Mouse (Mus musculus) hindbrain, embryonic 14.5 days (tissue): ENCODE data around the gene Ryr3. TPM values are rescaled to one million over a fixed set of nuclear protein-coding genes. Genes with fewer than 3 reads are reported as not detected.

Source experiments
- ATAC-seq: fragments of 200-750 bp; cut with Nextera tagmentation; 2 replicates; pipeline ENCODE4 v1.8.0; 2017; ENCODE audit warnings: moderate number of reproducible peaks, mild to moderate bottlenecking, moderate TSS enrichment, moderate library complexity; ENCODE audit not compliant: low FRiP score
- DNase-seq: peaks from one replicate; pipeline ENCODE4 v3.0.0-alpha.2; 2015; ENCODE audit warnings: low spot score
- H3K27ac ChIP-seq: fragments of 300-500 bp; sonication (generic); 2 replicates; pipeline ENCODE4 v1.5.1; 2014; ENCODE audit warnings: mild to moderate bottlenecking, moderate library complexity
- H3K27me3 ChIP-seq: fragments of 300-500 bp; sonication (generic); 2 replicates; pipeline ENCODE4 v1.6.1; 2014; ENCODE audit warnings: mild to moderate bottlenecking, low read length, mixed read lengths; ENCODE audit not compliant: control insufficient read depth, insufficient read depth
- H3K36me3 ChIP-seq: fragments of 300-500 bp; sonication (generic); replicated peaks from 2 replicates; pipeline ENCODE4 v1.6.1; 2014; ENCODE audit not compliant: control insufficient read depth, insufficient read depth
- H3K4me1 ChIP-seq: fragments of 300-500 bp; sonication (generic); replicated peaks from 2 replicates; pipeline ENCODE4 v1.6.1; 2014; ENCODE audit warnings: antibody characterized with exemption, low read length, mixed read lengths; ENCODE audit not compliant: control insufficient read depth, insufficient read depth
- H3K4me2 ChIP-seq: fragments of 300-500 bp; sonication (generic); replicated peaks from 2 replicates; pipeline ENCODE4 v1.6.1; 2014; ENCODE audit warnings: mild to moderate bottlenecking, moderate library complexity
- H3K4me3 ChIP-seq: fragments of 300-500 bp; sonication (generic); replicated peaks from 2 replicates; pipeline ENCODE4 v1.5.1; 2014; ENCODE audit warnings: mild to moderate bottlenecking, low read length
- H3K9ac ChIP-seq: fragments of 300-500 bp; sonication (generic); 2 replicates; pipeline ENCODE4 v1.6.1; 2014
- H3K9me3 ChIP-seq: fragments of 300-500 bp; sonication (generic); 2 replicates; pipeline ENCODE4 v1.6.1; 2016; ENCODE audit warnings: low read length; ENCODE audit not compliant: control insufficient read depth
- WGBS: fragments of 180-500 bp; shearing (Covaris S2); extraction: QIAGEN DNeasy Blood & Tissue Kit; methylation state at CpG from one replicate; pipeline ENCODE4 v1.1.7; 2014; 5-methylcytosine and 5-hydroxymethylcytosine counted together
- polyA plus RNA-seq: library from polyadenylated mRNA; unstranded; fragments of >200 nt; fragmentation: Nextera tagmentation; extraction: Ambion mirVana; gene quantifications from 2 replicates; pipeline ENCODE4 v1.2.1, GENCODE M21; 2014

Gene Ryr3
- 5.6 and 6.6 TPM in 2 replicates for polyA plus RNA-seq

- ATAC-seq (peak; percentile 97), DNase-seq (peak; percentile 75)
- H3K27me3 ChIP-seq = peaks cover 13% of the 10 kb centered on the region
- peak within 1 kb of the TSS; percentile 85 for H3K27ac ChIP-seq
- H3K4me1 ChIP-seq = 0 out of 2 replicates have a peak, but pooled peaks cover 9% of the 10 kb centered on the region
- H3K4me3 ChIP-seq = peak within 1 kb of the TSS; percentile 54
- peak within 1 kb of the TSS; percentile 68 for H3K4me2 ChIP-seq
- WGBS = 0% methylated on average over 49 of the region's 72 CpGs
- H3K9ac ChIP-seq = peak within 1 kb of the TSS; percentile 70
- H3K36me3 ChIP-seq = no peaks in the 10 kb centered on the region
- H3K9me3 ChIP-seq = no peaks in the 10 kb centered on the region
Measured at GRCm38 (mm10) chr2:113216746-113217461, at the start of gene Ryr3. Gene Ryr3, minus strand, starts transcription at chr2:113217096.

- DNase-seq (no peak), ATAC-seq (no peak)
- Histone ChIP-seq H3K4me1 (no peaks in the 10 kb centered on the region), H3K4me2 (no peak overlapping the region), H3K27me3 (no peaks in the 10 kb centered on the region), H3K9ac (no peak overlapping the region), H3K4me3 (no peak overlapping the region), H3K36me3 (no peaks in the 10 kb centered on the region), H3K9me3 (no peaks in the 10 kb centered on the region), H3K27ac (no peak overlapping the region)
- WGBS = 58% methylated on average over 5 of the region's 5 CpGs
Measured at GRCm38 (mm10) chr2:113238871-113239270, 22.0 kb upstream of the Ryr3 start.

- H3K4me2 ChIP-seq = no peak overlapping the region
- no peaks in the 10 kb centered on the region for H3K9me3 ChIP-seq
- DNase-seq (no peak), ATAC-seq (no peak)
- H3K27ac ChIP-seq = no peak overlapping the region
- H3K9ac ChIP-seq = no peak overlapping the region
- H3K4me1 ChIP-seq = no peaks in the 10 kb centered on the region
- H3K36me3 ChIP-seq = no peaks in the 10 kb centered on the region
- H3K4me3 ChIP-seq = no peak overlapping the region
- H3K27me3 ChIP-seq = no peaks in the 10 kb centered on the region
- WGBS = 47% methylated on average over 1 of the region's 1 CpGs
Measured at GRCm38 (mm10) chr2:113236993-113237392, 20.1 kb upstream of the Ryr3 start.

GRCm38 (mm10) chr2:113234559-113234958 lies 17.7 kb upstream of the Ryr3 start:
- H3K36me3 ChIP-seq = no peaks in the 10 kb centered on the region
- H3K27ac ChIP-seq = no peak overlapping the region
- no peak for ATAC-seq
- WGBS = 25% methylated on average over 3 of the region's 3 CpGs
- DNase-seq = peak; percentile 93
- no peak overlapping the region for H3K9ac ChIP-seq
- H3K4me1 ChIP-seq = no peaks in the 10 kb centered on the region
- no peak overlapping the region for H3K4me2 ChIP-seq
- no peaks in the 10 kb centered on the region for H3K9me3 ChIP-seq
- H3K4me3 ChIP-seq = no peak overlapping the region
- H3K27me3 ChIP-seq = no peaks in the 10 kb centered on the region

- no peak overlapping the region for H3K4me2 ChIP-seq
- ATAC-seq = no peak
- 41% methylated on average over 3 of the region's 3 CpGs for WGBS
Measured at GRCm38 (mm10) chr2:113233356-113233755, 16.5 kb upstream of the Ryr3 start.

GRCm38 (mm10) chr2:113216105-113216745 lies 671 bp downstream of the Ryr3 start:
- peak; percentile 3; the same call in 1 of the 2 replicates for ATAC-seq
- peak overlapping the region; percentile 85 for H3K27ac ChIP-seq

More at GRCm38 (mm10) chr2:113233356-113233755, 16.5 kb upstream of the Ryr3 start:
- Histone ChIP-seq H3K4me1 (no peaks in the 10 kb centered on the region), H3K36me3 (no peaks in the 10 kb centered on the region), H3K9ac (no peak overlapping the region), H3K4me3 (no peak overlapping the region), H3K27ac (no peak overlapping the region), H3K27me3 (no peaks in the 10 kb centered on the region), H3K9me3 (no peaks in the 10 kb centered on the region)
- DNase-seq = no peak

GRCm38 (mm10) chr2:113210023-113210422 lies 6.9 kb downstream of the Ryr3 start:
- 78% methylated on average over 3 of the region's 3 CpGs for WGBS
- DNase-seq (no peak), ATAC-seq (no peak)
- Histone ChIP-seq H3K4me2 (no peak overlapping the region), H3K27me3 (peaks cover 7% of the 10 kb centered on the region), H3K9me3 (no peaks in the 10 kb centered on the region), H3K9ac (no peak overlapping the region), H3K4me3 (no peak overlapping the region), H3K27ac (no peak overlapping the region), H3K36me3 (no peaks in the 10 kb centered on the region), H3K4me1 (no peaks in the 10 kb centered on the region)

More at GRCm38 (mm10) chr2:113216105-113216745, 671 bp downstream of the Ryr3 start:
- Histone ChIP-seq H3K4me3 (peak overlapping the region; percentile 54), H3K9me3 (no peaks in the 10 kb centered on the region), H3K9ac (peak overlapping the region; percentile 70), H3K36me3 (no peaks in the 10 kb centered on the region), H3K4me2 (peak overlapping the region; percentile 68), H3K27me3 (peaks cover 13% of the 10 kb centered on the region), H3K4me1 (0 out of 2 replicates have a peak, but pooled peaks cover 9% of the 10 kb centered on the region)
- WGBS = 3% methylated on average over 23 of the region's 23 CpGs
- DNase-seq = no peak

- H3K4me1 ChIP-seq = no peaks in the 10 kb centered on the region
- no peak overlapping the region for H3K4me3 ChIP-seq
- no peak overlapping the region for H3K4me2 ChIP-seq
- DNase-seq (no peak), ATAC-seq (no peak)
- H3K9ac ChIP-seq = no peak overlapping the region
- WGBS = 94% methylated on average over 9 of the region's 9 CpGs
- no peaks in the 10 kb centered on the region for H3K36me3 ChIP-seq
- H3K27me3 ChIP-seq = peaks cover under 1% of the 10 kb centered on the region; the same call in 1 of the 2 replicates
- H3K9me3 ChIP-seq = no peaks in the 10 kb centered on the region
- no peak overlapping the region for H3K27ac ChIP-seq
Measured at GRCm38 (mm10) chr2:113209263-113209662, 7.6 kb downstream of the Ryr3 start.

GRCm38 (mm10) chr2:113202857-113203256 lies 14.0 kb downstream of the Ryr3 start:
- Histone ChIP-seq H3K4me3 (no peak overlapping the region), H3K4me2 (no peak overlapping the region), H3K36me3 (no peaks in the 10 kb centered on the region), H3K27ac (no peak overlapping the region), H3K9ac (no peak overlapping the region), H3K4me1 (no peaks in the 10 kb centered on the region), H3K9me3 (no peaks in the 10 kb centered on the region), H3K27me3 (no peaks in the 10 kb centered on the region)
- WGBS = 79% methylated on average over 6 of the region's 6 CpGs
- DNase-seq = no peak
- no peak for ATAC-seq
